Mouse (Mus musculus): ENCODE measurements at regions not wholly inside any gene's neighbourhood (a gene's known extent, or its start where the extent isn't known, plus 50 kb on each side); places are given as distances from the start of the nearest gene placed in this dataset.

- no peak for DNase-seq
These were observed 400.3 kb downstream of the Fam198b start for GRCm38 (mm10) chr3:80284656-80285055.

- no peak for DNase-seq
These were observed 400.9 kb downstream of the Fam198b start for GRCm38 (mm10) chr3:80285246-80285645.

- peak; percentile 9 for DNase-seq
These were observed 409.2 kb downstream of the Fam198b start for GRCm38 (mm10) chr3:80293485-80293884.

GRCm38 (mm10) chr3:80307632-80308031, 423.3 kb downstream of the Fam198b start:
- DNase-seq: peak; percentile 7

GRCm38 (mm10) chr3:80309931-80310330, 425.6 kb downstream of the Fam198b start:
- no peak for DNase-seq

- DNase-seq: no peak
These were observed 427.4 kb downstream of the Fam198b start for GRCm38 (mm10) chr3:80311689-80312088.

- no peak for DNase-seq
These were observed 438.0 kb downstream of the Fam198b start for GRCm38 (mm10) chr3:80322291-80322690.

- no peak for DNase-seq
These were observed 440.4 kb downstream of the Fam198b start for GRCm38 (mm10) chr3:80324726-80325125.

- peak; percentile 12 for DNase-seq
These were observed 447.4 kb downstream of the Fam198b start for GRCm38 (mm10) chr3:80331776-80332175.

- peak; percentile 41 for DNase-seq
These were observed 450.1 kb downstream of the Fam198b start for GRCm38 (mm10) chr3:80334446-80334893.

- no peak for DNase-seq
These were observed 451.9 kb downstream of the Fam198b start for GRCm38 (mm10) chr3:80336123-80336674.

- DNase-seq: peak; percentile 3
These were observed 434.7 kb downstream of the Gria2 start for GRCm38 (mm10) chr3:80367972-80368371.

GRCm38 (mm10) chr3:80369214-80369941, 433.3 kb downstream of the Gria2 start:
- DNase-seq: no peak

- DNase-seq: no peak
These were observed 430.2 kb downstream of the Gria2 start for GRCm38 (mm10) chr3:80372436-80372835.

- DNase-seq: no peak
These were observed 416.6 kb downstream of the Gria2 start for GRCm38 (mm10) chr3:80385986-80386385.

GRCm38 (mm10) chr3:80396240-80396639, 406.4 kb downstream of the Gria2 start:
- no peak for DNase-seq

- no peak for DNase-seq
These were observed 382.2 kb downstream of the Gria2 start for GRCm38 (mm10) chr3:80420453-80420852.

- no peak for DNase-seq
These were observed 381.2 kb downstream of the Gria2 start for GRCm38 (mm10) chr3:80421461-80421860.

- peak; percentile 27 for DNase-seq
These were observed 380.5 kb downstream of the Gria2 start for GRCm38 (mm10) chr3:80422106-80422505.

GRCm38 (mm10) chr3:80422646-80423045, 380.0 kb downstream of the Gria2 start:
- no peak for DNase-seq
